Mouse (Mus musculus): Measurements from ENCODE around the gene Olfr1414. TPM values are rescaled to one million over a fixed set of nuclear protein-coding genes. Genes with fewer than 3 reads are reported as not detected.

The Olfr1414 gene
- total and polyA plus RNA-seq, 3 experiments, result not detected

DNA sequence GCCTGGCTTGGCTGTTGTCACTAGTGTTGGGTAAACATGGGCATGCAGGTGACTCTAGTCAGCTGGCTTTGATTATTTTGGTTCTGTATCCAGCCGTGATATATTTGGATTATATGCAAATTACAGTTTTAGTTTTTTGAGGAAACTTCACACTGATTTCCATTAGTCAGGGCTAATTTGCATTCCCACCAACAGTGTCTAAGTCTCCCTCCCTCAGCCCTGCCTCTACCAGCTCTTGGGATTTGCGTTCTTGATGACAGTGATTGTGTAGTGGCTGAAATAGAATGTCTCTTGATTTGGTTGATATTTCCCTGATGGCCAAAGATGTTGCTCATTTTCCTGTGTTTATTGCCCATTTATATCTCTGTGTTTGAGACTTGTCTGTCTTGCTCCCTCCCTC lies 20.6 kb upstream of the Olfr1414 start:
- no peak for DNase-seq (ENCODE audit: low read depth, low spot score)
- H3K79me2 ChIP-seq (ENCODE audit: control insufficient read depth, insufficient read depth, low read length, poor library complexity), result no peaks in the 10 kb centered on the region
- H3K27me3 ChIP-seq (ENCODE audit: control insufficient read depth in 1 of 2, insufficient read depth in 2 of 2, low read length in 2 of 2), result no peaks in the 10 kb centered on the region; a peak in 1 of 4 replicates
- H3K36me3 ChIP-seq (ENCODE audit: control insufficient read depth in 1 of 2, insufficient read depth in 2 of 2, low read length in 2 of 2), result no peaks in the 10 kb centered on the region
- no peak overlapping the region for H3K9ac ChIP-seq (ENCODE audit: control insufficient read depth, low read depth, low read length, poor library complexity, severe bottlenecking)
- no peaks in the 10 kb centered on the region for H3K4me1 ChIP-seq (ENCODE audit: control insufficient read depth in 1 of 2, insufficient read depth in 2 of 2, low read length in 2 of 2)
- no peak overlapping the region for H3K27ac ChIP-seq (ENCODE audit: control insufficient read depth, low read depth, low read length)
- no peak for TF ChIP-seq CHD2 (IDR thresholded peaks at IDR 0.05; ENCODE audit: low read length)
- no peak for TF ChIP-seq CHD1 (IDR thresholded peaks at IDR 0.05; ENCODE audit: low read depth, low read length)
- TF ChIP-seq SIN3A (IDR thresholded peaks at IDR 0.05; ENCODE audit: low read length), result no peak
- TF ChIP-seq SMC3 (IDR thresholded peaks at IDR 0.05; ENCODE audit: low read depth, low read length), result no peak
- no peak for TF ChIP-seq POLR2AphosphoS2 (IDR thresholded peaks at IDR 0.05; ENCODE audit: low read length)
- no peak for TF ChIP-seq POLR2A (IDR thresholded peaks at IDR 0.05; ENCODE audit: control insufficient read depth in 1 of 2, insufficient read depth in 1 of 2, low read depth in 1 of 2, low read length in 2 of 2, poor library complexity in 1 of 2)
- no peak for TF ChIP-seq MEF2A (IDR thresholded peaks at IDR 0.05; ENCODE audit: extremely low read depth, insufficient replicate concordance, low read depth, low read length, poor library complexity, severe bottlenecking)
- no peak for TF ChIP-seq NELFE (IDR thresholded peaks at IDR 0.05; ENCODE audit: low read depth, low read length)
- TF ChIP-seq HCFC1 (IDR thresholded peaks at IDR 0.05; ENCODE audit: low read depth, low read length), result no peak
- no peak for TF ChIP-seq KAT2A (conservative IDR thresholded peaks at IDR 0.05; ENCODE audit: low read depth, low read length)
- TF ChIP-seq USF1 (IDR thresholded peaks at IDR 0.05; ENCODE audit: low read depth, low read length), result no peak
- no peak for TF ChIP-seq ZNF384 (IDR thresholded peaks at IDR 0.05; ENCODE audit: low read depth, low read length)
- no peak for TF ChIP-seq UBTF (IDR thresholded peaks at IDR 0.05; ENCODE audit: borderline replicate concordance, insufficient read depth, low read depth, low read length)
- TF ChIP-seq MAFK (IDR thresholded peaks at IDR 0.05; ENCODE audit: borderline replicate concordance, low read depth, low read length), result no peak
- H3K9me3 ChIP-seq (replicated peaks; ENCODE audit: insufficient read depth, low read length), result no peaks in the 10 kb centered on the region
- H3K4me3 ChIP-seq (ENCODE audit: control insufficient read depth in 1 of 2, insufficient read depth in 1 of 2, low read depth in 2 of 2, low read length in 2 of 2), result no peak overlapping the region

DNA sequence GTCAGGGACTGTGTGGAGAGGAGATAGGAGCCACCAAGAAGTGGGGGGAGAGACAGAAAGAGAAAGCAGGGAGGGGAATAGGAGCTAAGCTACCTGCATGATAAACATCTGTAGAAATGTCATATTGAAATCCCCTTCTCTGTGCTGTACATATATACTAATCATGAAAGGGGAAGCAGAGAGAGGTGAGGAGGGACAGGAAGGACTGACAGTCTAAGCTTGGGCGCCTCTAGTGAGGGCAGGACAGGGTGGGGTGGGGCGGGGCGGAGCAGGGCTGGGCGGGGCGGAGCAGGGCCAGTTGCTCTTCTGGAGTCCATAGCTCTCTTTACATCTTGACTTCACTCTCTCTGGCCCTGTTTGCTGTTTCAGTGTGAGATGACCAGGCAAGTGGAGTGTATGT lies 18.5 kb upstream of the Olfr1414 start:
- Histone ChIP-seq H3K9ac (ENCODE audit: control insufficient read depth, low read depth, low read length, poor library complexity, severe bottlenecking) (no peak overlapping the region), H3K27me3 (ENCODE audit: control insufficient read depth in 1 of 2, insufficient read depth in 2 of 2, low read length in 2 of 2) (peaks cover 0 to under 1% of the 10 kb centered on the region in 2 experiments; a peak in 1 of 4 replicates), H3K4me3 (ENCODE audit: control insufficient read depth in 1 of 2, insufficient read depth in 1 of 2, low read depth in 2 of 2, low read length in 2 of 2) (no peak overlapping the region), H3K27ac (ENCODE audit: control insufficient read depth, low read depth, low read length) (no peak overlapping the region), H3K9me3 (replicated peaks; ENCODE audit: insufficient read depth, low read length) (no peaks in the 10 kb centered on the region), H3K4me1 (ENCODE audit: control insufficient read depth in 1 of 2, insufficient read depth in 2 of 2, low read length in 2 of 2) (no peaks in the 10 kb centered on the region), H3K36me3 (ENCODE audit: control insufficient read depth in 1 of 2, insufficient read depth in 2 of 2, low read length in 2 of 2) (no peaks in the 10 kb centered on the region), H3K79me2 (ENCODE audit: control insufficient read depth, insufficient read depth, low read length, poor library complexity) (no peaks in the 10 kb centered on the region)
- DNase-seq (ENCODE audit: low read depth, low spot score), result peak; percentile 55
- TF ChIP-seq MXI1 (IDR thresholded peaks at IDR 0.05; ENCODE audit: low read depth, low read length) (no peak), USF2 (IDR thresholded peaks at IDR 0.05; ENCODE audit: borderline replicate concordance in 1 of 2, insufficient read depth in 1 of 2, low read depth in 1 of 2, low read length in 2 of 2) (no peak), MYC (IDR thresholded peaks at IDR 0.05; ENCODE audit: low read depth, low read length) (no peak), SMC3 (IDR thresholded peaks at IDR 0.05; ENCODE audit: low read depth, low read length) (no peak), CHD1 (IDR thresholded peaks at IDR 0.05; ENCODE audit: low read depth, low read length) (no peak), KAT2A (conservative IDR thresholded peaks at IDR 0.05; ENCODE audit: low read depth, low read length) (no peak), TCF12 (IDR thresholded peaks at IDR 0.05; ENCODE audit: low read depth, low read length) (no peak), E2F4 (IDR thresholded peaks at IDR 0.05; ENCODE audit: borderline replicate concordance, low read depth, low read length) (no peak), NRF1 (IDR thresholded peaks at IDR 0.05; ENCODE audit: insufficient read depth, low read depth, low read length, poor library complexity, severe bottlenecking) (no peak), SIN3A (IDR thresholded peaks at IDR 0.05; ENCODE audit: low read length) (no peak)
